Mouse (Mus musculus): ENCODE measurements around the gene Tmprss3. TPM values are rescaled to one million over a fixed set of nuclear protein-coding genes. Genes with fewer than 3 reads are reported as not detected.

The Tmprss3 gene
- polyA plus RNA-seq, 1 experiment from 2014 or later: not detected

- Histone ChIP-seq H3K36me3 (ENCODE audit: insufficient read depth) (no peaks in the 10 kb centered on the region), H3K4me2 (no peak overlapping the region), H3K4me1 (ENCODE audit: insufficient read depth) (no peaks in the 10 kb centered on the region), H3K4me3 (ENCODE audit: low read depth, low read length) (no peak overlapping the region), H3K9me3 (ENCODE audit: low read depth, low read length) (no peaks in the 10 kb centered on the region), H3K9ac (no peak overlapping the region), H3K27ac (ENCODE audit: low read depth) (no peak overlapping the region), H3K27me3 (ENCODE audit: insufficient read depth, low read length) (no peaks in the 10 kb centered on the region)
- 55% methylated on average over 8 of the region's 8 CpGs for WGBS
- TF ChIP-seq CTCF (IDR thresholded peaks at IDR 0.05; ENCODE audit: low read depth): no peak
- DNase-seq (no peak), ATAC-seq (ENCODE audit: insufficient read depth) (no peak)
Measured at GRCm38 (mm10) chr17:31232251-31233010, 33.7 kb upstream of the Tmprss3 start.

GRCm38 (mm10) chr17:31231780-31232179, 33.0 kb upstream of the Tmprss3 start:
- no peak overlapping the region for H3K4me3 ChIP-seq (ENCODE audit: low read depth, low read length)
- 40% methylated on average over 6 of the region's 6 CpGs for WGBS
- TF ChIP-seq CTCF (IDR thresholded peaks at IDR 0.05; ENCODE audit: low read depth): no peak

DNA sequence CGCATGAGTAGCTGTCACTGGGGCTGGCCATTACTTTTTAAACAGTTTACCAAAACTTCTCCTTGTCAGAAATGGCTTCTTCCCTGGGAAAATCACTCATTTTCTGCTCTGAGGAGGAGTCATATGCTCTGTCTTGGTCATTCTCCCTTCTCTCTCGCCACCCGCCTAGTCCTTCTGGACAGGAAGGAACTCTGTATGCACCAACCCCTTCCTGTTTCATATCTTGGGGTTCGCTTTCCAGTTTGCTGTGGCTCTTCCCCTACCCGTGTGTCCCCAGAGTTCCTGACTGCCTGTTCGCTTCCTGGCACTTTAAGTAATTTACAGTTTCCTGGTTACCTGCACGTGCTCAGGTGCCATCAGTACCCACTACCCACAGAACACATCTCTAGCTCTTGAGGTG, 28.2 kb upstream of the Tmprss3 start:
- ATAC-seq (ENCODE audit: insufficient read depth) (no peak), DNase-seq (no peak)
- no peak overlapping the region for H3K4me2 ChIP-seq
- no peak overlapping the region for H3K27ac ChIP-seq (ENCODE audit: low read depth)
- peaks cover 11% of the 10 kb centered on the region; the same call in 1 of the 2 replicates for H3K4me1 ChIP-seq (ENCODE audit: insufficient read depth)
- no peaks in the 10 kb centered on the region for H3K27me3 ChIP-seq (ENCODE audit: insufficient read depth, low read length)
- H3K36me3 ChIP-seq (ENCODE audit: insufficient read depth): no peaks in the 10 kb centered on the region
- H3K4me3 ChIP-seq (ENCODE audit: low read depth, low read length): no peak overlapping the region
- H3K9me3 ChIP-seq (ENCODE audit: low read depth, low read length): no peaks in the 10 kb centered on the region
- TF ChIP-seq CTCF (IDR thresholded peaks at IDR 0.05; ENCODE audit: low read depth): no peak
- WGBS: 68% methylated on average over 7 of the region's 7 CpGs
- no peak overlapping the region for H3K9ac ChIP-seq

More at GRCm38 (mm10) chr17:31231780-31232179, 33.0 kb upstream of the Tmprss3 start:
- Histone ChIP-seq H3K9me3 (ENCODE audit: low read depth, low read length) (no peaks in the 10 kb centered on the region), H3K27ac (ENCODE audit: low read depth) (no peak overlapping the region), H3K4me1 (ENCODE audit: insufficient read depth) (no peaks in the 10 kb centered on the region), H3K36me3 (ENCODE audit: insufficient read depth) (no peaks in the 10 kb centered on the region), H3K4me2 (no peak overlapping the region), H3K9ac (no peak overlapping the region), H3K27me3 (ENCODE audit: insufficient read depth, low read length) (no peaks in the 10 kb centered on the region)
- DNase-seq (no peak), ATAC-seq (ENCODE audit: insufficient read depth) (no peak)

DNA sequence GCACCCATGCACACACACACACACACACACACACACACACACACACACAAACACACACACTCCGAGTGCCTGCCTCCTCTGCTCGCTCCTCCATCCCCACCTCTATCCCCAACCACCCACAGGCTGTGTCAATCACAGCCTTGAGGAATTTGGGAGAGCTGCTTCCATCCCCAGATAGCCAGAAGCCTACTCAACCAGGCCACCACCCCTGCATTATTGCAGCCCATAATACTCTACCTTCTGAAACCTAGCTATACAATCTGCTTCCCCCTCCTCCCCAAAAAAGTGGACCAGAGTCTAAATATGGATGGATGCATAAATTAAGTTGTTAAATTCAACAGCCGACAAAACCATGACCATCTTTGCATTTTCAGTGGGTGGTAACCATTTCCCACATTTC, 27.6 kb upstream of the Tmprss3 start:
- peaks cover 11% of the 10 kb centered on the region; the same call in 1 of the 2 replicates for H3K4me1 ChIP-seq (ENCODE audit: insufficient read depth)
- DNase-seq: no peak
- WGBS: 60% methylated on average over 3 of the region's 3 CpGs
- H3K9ac ChIP-seq: no peak overlapping the region
- no peaks in the 10 kb centered on the region for H3K9me3 ChIP-seq (ENCODE audit: low read depth, low read length)
- no peak overlapping the region for H3K4me3 ChIP-seq (ENCODE audit: low read depth, low read length)
- H3K27me3 ChIP-seq (ENCODE audit: insufficient read depth, low read length): no peaks in the 10 kb centered on the region
- ATAC-seq (ENCODE audit: insufficient read depth): no peak
- no peaks in the 10 kb centered on the region for H3K36me3 ChIP-seq (ENCODE audit: insufficient read depth)
- no peak for TF ChIP-seq CTCF (IDR thresholded peaks at IDR 0.05; ENCODE audit: low read depth)
- H3K4me2 ChIP-seq: no peak overlapping the region
- H3K27ac ChIP-seq (ENCODE audit: low read depth): no peak overlapping the region

- TF ChIP-seq CTCF (IDR thresholded peaks at IDR 0.05; ENCODE audit: low read depth): no peak
- no peaks in the 10 kb centered on the region for H3K9me3 ChIP-seq (ENCODE audit: low read depth, low read length)
- no peak for ATAC-seq (ENCODE audit: insufficient read depth)
- no peak overlapping the region for H3K4me3 ChIP-seq (ENCODE audit: low read depth, low read length)
- peaks cover 11% of the 10 kb centered on the region; the same call in 1 of the 2 replicates for H3K4me1 ChIP-seq (ENCODE audit: insufficient read depth)
- H3K27me3 ChIP-seq (ENCODE audit: insufficient read depth, low read length): no peaks in the 10 kb centered on the region
- no peak for DNase-seq
- WGBS: 66% methylated on average over 8 of the region's 8 CpGs
- no peak overlapping the region for H3K27ac ChIP-seq (ENCODE audit: low read depth)
- H3K9ac ChIP-seq: no peak overlapping the region
- no peaks in the 10 kb centered on the region for H3K36me3 ChIP-seq (ENCODE audit: insufficient read depth)
- no peak overlapping the region for H3K4me2 ChIP-seq
Measured at GRCm38 (mm10) chr17:31224591-31224990, 25.8 kb upstream of the Tmprss3 start.

- Histone ChIP-seq H3K4me1 (ENCODE audit: insufficient read depth) (peaks cover 11% of the 10 kb centered on the region; the same call in 1 of the 2 replicates), H3K9ac (no peak overlapping the region), H3K4me3 (ENCODE audit: low read depth, low read length) (no peak overlapping the region), H3K27me3 (ENCODE audit: insufficient read depth, low read length) (no peaks in the 10 kb centered on the region), H3K27ac (ENCODE audit: low read depth) (no peak overlapping the region), H3K9me3 (ENCODE audit: low read depth, low read length) (no peaks in the 10 kb centered on the region), H3K4me2 (no peak overlapping the region), H3K36me3 (ENCODE audit: insufficient read depth) (no peaks in the 10 kb centered on the region)
- WGBS: 57% methylated on average over 7 of the region's 7 CpGs
- DNase-seq (peak; percentile 44), ATAC-seq (ENCODE audit: insufficient read depth) (no peak)
- TF ChIP-seq CTCF (IDR thresholded peaks at IDR 0.05; ENCODE audit: low read depth): no peak
Measured at GRCm38 (mm10) chr17:31223835-31224234, 25.1 kb upstream of the Tmprss3 start.

- H3K4me3 ChIP-seq (ENCODE audit: low read depth, low read length): no peak overlapping the region
- no peaks in the 10 kb centered on the region for H3K9me3 ChIP-seq (ENCODE audit: low read depth, low read length)
- no peak for TF ChIP-seq CTCF (IDR thresholded peaks at IDR 0.05; ENCODE audit: low read depth)
- 29% methylated on average over 4 of the region's 4 CpGs for WGBS
- H3K4me2 ChIP-seq: no peak overlapping the region
- no peak overlapping the region for H3K9ac ChIP-seq
- no peaks in the 10 kb centered on the region for H3K27me3 ChIP-seq (ENCODE audit: insufficient read depth, low read length)
- no peaks in the 10 kb centered on the region for H3K36me3 ChIP-seq (ENCODE audit: insufficient read depth)
- peak; percentile 60 for DNase-seq
- no peak overlapping the region for H3K27ac ChIP-seq (ENCODE audit: low read depth)
- H3K4me1 ChIP-seq (ENCODE audit: insufficient read depth): peaks cover 11% of the 10 kb centered on the region; the same call in 1 of the 2 replicates
- ATAC-seq (ENCODE audit: insufficient read depth): peak; percentile 62; the same call in 1 of the 2 replicates
Measured at GRCm38 (mm10) chr17:31222810-31223310, 24.1 kb upstream of the Tmprss3 start.
